Mouse (Mus musculus): Measurements from ENCODE around the gene Zdhhc9. TPM values are rescaled to one million over a fixed set of nuclear protein-coding genes. Genes with fewer than 3 reads are reported as not detected.

The Zdhhc9 gene
- total and polyA plus RNA-seq, 2 experiments from 2014 or later = 5.3 to 43.3 TPM

GRCm38 (mm10) chrX:48201973-48202372, 6.7 kb downstream of the Zdhhc9 start:
- no peaks in the 10 kb centered on the region for H3K27me3 ChIP-seq (ENCODE audit: insufficient read depth, low read length)

GRCm38 (mm10) chrX:48200699-48201098, 8.0 kb downstream of the Zdhhc9 start:
- DNase-seq (no peak), ATAC-seq (no peak)
- Histone ChIP-seq H3K9ac (no peak overlapping the region), H3K4me1 (ENCODE audit: insufficient read depth) (0 out of 2 replicates have a peak, but pooled peaks cover 2% of the 10 kb centered on the region), H3K9me3 (ENCODE audit: low read length) (no peaks in the 10 kb centered on the region), H3K36me3 (ENCODE audit: insufficient read depth) (no peaks in the 10 kb centered on the region), H3K27ac (ENCODE audit: low read depth, low read length) (no peak overlapping the region), H3K4me3 (ENCODE audit: low read depth, low read length) (no peak overlapping the region), H3K4me2 (ENCODE audit: low read depth) (no peak overlapping the region), H3K27me3 (ENCODE audit: insufficient read depth, low read length) (no peaks in the 10 kb centered on the region)
- WGBS = 86% methylated on average over 3 of the region's 3 CpGs
- TF ChIP-seq CTCF (IDR thresholded peaks at IDR 0.05; ENCODE audit: low read depth) = no peak

More at GRCm38 (mm10) chrX:48201973-48202372, 6.7 kb downstream of the Zdhhc9 start:
- H3K4me3 ChIP-seq (ENCODE audit: low read depth, low read length) = no peak overlapping the region
- H3K9me3 ChIP-seq (ENCODE audit: low read length) = no peaks in the 10 kb centered on the region
- no peaks in the 10 kb centered on the region for H3K36me3 ChIP-seq (ENCODE audit: insufficient read depth)
- TF ChIP-seq CTCF (IDR thresholded peaks at IDR 0.05; ENCODE audit: low read depth) = no peak
- ATAC-seq (no peak), DNase-seq (no peak)
- no peak overlapping the region for H3K4me2 ChIP-seq (ENCODE audit: low read depth)
- H3K9ac ChIP-seq = no peak overlapping the region
- no peak overlapping the region for H3K27ac ChIP-seq (ENCODE audit: low read depth, low read length)
- 0 out of 2 replicates have a peak, but pooled peaks cover 8% of the 10 kb centered on the region for H3K4me1 ChIP-seq (ENCODE audit: insufficient read depth)
- 87% methylated on average over 7 of the region's 7 CpGs for WGBS

GRCm38 (mm10) chrX:48199026-48199425, 9.7 kb downstream of the Zdhhc9 start:
- no peak for TF ChIP-seq CTCF (IDR thresholded peaks at IDR 0.05; ENCODE audit: low read depth)
- 74% methylated on average over 2 of the region's 2 CpGs for WGBS
- Histone ChIP-seq H3K4me1 (ENCODE audit: insufficient read depth) (no peaks in the 10 kb centered on the region), H3K36me3 (ENCODE audit: insufficient read depth) (no peaks in the 10 kb centered on the region), H3K9me3 (ENCODE audit: low read length) (no peaks in the 10 kb centered on the region), H3K27ac (ENCODE audit: low read depth, low read length) (no peak overlapping the region), H3K27me3 (ENCODE audit: insufficient read depth, low read length) (no peaks in the 10 kb centered on the region), H3K4me2 (ENCODE audit: low read depth) (no peak overlapping the region), H3K9ac (no peak overlapping the region), H3K4me3 (ENCODE audit: low read depth, low read length) (no peak overlapping the region)
- DNase-seq (no peak), ATAC-seq (no peak)

DNA sequence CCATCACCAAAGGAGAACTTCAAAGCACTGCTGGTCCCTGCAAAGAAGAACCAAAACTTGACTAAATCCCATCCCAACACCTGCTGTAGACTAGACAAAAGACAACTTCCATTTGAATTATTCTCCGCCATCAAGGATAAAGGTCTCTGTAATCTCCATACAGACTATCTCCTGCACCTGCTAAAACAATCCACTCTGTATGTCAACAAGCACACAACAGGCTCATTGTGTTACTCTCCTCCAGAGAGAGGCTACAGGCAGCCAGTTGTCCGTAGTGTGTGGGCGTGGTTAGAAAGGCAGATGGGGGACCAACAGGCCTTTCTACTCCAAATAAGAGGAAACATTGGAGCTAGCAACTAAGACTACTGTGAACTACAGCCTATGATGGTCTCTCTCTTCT, 10.8 kb downstream of the Zdhhc9 start:
- no peak for ATAC-seq
- no peak for TF ChIP-seq CTCF (IDR thresholded peaks at IDR 0.05; ENCODE audit: low read depth)
- Histone ChIP-seq H3K36me3 (ENCODE audit: insufficient read depth) (no peaks in the 10 kb centered on the region), H3K4me3 (ENCODE audit: low read depth, low read length) (no peak overlapping the region), H3K9me3 (ENCODE audit: low read length) (no peaks in the 10 kb centered on the region), H3K9ac (no peak overlapping the region), H3K27me3 (ENCODE audit: insufficient read depth, low read length) (no peaks in the 10 kb centered on the region), H3K4me2 (ENCODE audit: low read depth) (no peak overlapping the region), H3K4me1 (ENCODE audit: insufficient read depth) (no peaks in the 10 kb centered on the region), H3K27ac (ENCODE audit: low read depth, low read length) (no peak overlapping the region)
- no peak for DNase-seq
- WGBS = 69% methylated on average over 3 of the region's 3 CpGs

DNA sequence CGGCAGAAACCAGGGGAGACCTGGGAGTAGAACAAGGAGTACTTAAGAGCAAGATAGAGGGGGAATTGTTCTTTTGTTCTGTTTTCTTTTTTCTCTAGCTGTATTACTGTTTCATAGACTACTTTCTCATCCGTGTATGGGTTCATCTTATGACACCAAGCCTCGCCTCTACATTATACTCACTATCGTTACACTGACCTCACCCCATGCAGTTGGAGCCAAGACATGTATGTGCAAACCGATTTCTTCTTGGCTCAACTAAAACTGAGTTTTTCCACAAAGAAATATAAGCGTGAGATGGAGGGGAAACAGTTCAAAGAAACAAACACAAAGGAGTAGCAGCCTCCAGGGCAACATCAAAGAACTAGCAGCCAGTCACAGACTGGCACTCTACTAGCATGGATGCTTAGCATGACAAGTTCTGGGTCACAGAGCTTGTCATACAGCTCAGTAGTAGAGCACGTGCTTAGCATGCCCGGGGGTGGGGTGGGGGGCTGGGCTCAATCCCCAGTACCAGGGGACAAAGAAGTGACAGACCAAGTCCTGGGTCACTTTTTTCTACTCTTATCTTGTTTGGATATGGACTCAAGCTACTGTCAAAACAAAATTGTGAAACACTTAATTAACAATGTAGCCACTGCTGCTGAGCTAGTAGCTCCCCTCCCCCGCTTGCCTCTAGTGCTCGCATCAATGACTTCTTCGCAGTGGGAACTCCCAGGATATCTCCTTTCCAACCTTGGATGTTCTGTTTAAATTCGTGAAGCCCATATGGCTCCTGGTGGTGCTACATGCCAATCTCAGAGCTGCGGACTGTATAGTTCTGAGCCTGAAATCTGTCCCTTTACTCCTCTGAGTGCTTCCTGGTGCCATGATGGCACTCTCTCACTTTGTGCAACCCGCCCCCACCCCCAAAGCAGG, 15.2 kb downstream of the Zdhhc9 start:
- 62% methylated on average over 14 of the region's 14 CpGs for WGBS
- Histone ChIP-seq H3K27me3 (ENCODE audit: insufficient read depth, low read length) (no peaks in the 10 kb centered on the region), H3K27ac (ENCODE audit: low read depth, low read length) (no peak overlapping the region), H3K9me3 (ENCODE audit: low read length) (no peaks in the 10 kb centered on the region), H3K4me3 (ENCODE audit: low read depth, low read length) (no peak overlapping the region), H3K36me3 (ENCODE audit: insufficient read depth) (peaks cover 9% of the 10 kb centered on the region; the same call in 1 of the 2 replicates), H3K4me2 (ENCODE audit: low read depth) (no peak overlapping the region), H3K4me1 (ENCODE audit: insufficient read depth) (no peaks in the 10 kb centered on the region), H3K9ac (no peak overlapping the region)
- no peak for ATAC-seq
- DNase-seq = no peak
- no peak for TF ChIP-seq CTCF (IDR thresholded peaks at IDR 0.05; ENCODE audit: low read depth)

DNA sequence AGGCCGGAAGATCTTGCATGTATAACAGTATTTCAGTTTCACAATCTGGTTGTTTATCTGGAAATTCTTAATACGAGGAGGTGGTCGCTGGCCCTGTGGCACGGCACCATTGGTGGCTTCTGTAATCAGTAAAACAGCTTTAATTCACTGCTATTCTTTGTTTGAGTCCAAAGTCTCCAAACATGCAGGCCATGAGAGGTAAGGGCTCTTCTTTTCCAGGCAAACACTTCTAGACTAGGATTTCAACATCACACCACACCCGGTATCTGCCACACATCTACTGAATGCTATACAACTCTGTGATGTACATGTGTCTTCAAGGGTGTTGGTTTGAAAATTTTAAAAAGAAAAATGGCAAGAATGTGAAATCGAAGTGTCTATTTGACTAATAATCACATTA, 17.4 kb downstream of the Zdhhc9 start:
- Histone ChIP-seq H3K4me1 (ENCODE audit: insufficient read depth) (no peaks in the 10 kb centered on the region), H3K4me2 (ENCODE audit: low read depth) (no peak overlapping the region), H3K9me3 (ENCODE audit: low read length) (no peaks in the 10 kb centered on the region), H3K9ac (no peak overlapping the region), H3K27ac (ENCODE audit: low read depth, low read length) (no peak overlapping the region), H3K36me3 (ENCODE audit: insufficient read depth) (peaks cover 9% of the 10 kb centered on the region; the same call in 1 of the 2 replicates), H3K27me3 (ENCODE audit: insufficient read depth, low read length) (no peaks in the 10 kb centered on the region), H3K4me3 (ENCODE audit: low read depth, low read length) (no peak overlapping the region)
- DNase-seq = no peak
- no peak for ATAC-seq
- WGBS = 93% methylated on average over 6 of the region's 6 CpGs
- no peak for TF ChIP-seq CTCF (IDR thresholded peaks at IDR 0.05; ENCODE audit: low read depth)

GRCm38 (mm10) chrX:48184703-48185102, 24.0 kb downstream of the Zdhhc9 start:
- no peak overlapping the region for H3K4me3 ChIP-seq (ENCODE audit: low read depth, low read length)
- DNase-seq (no peak), ATAC-seq (no peak)
- H3K9ac ChIP-seq = no peak overlapping the region
- H3K4me1 ChIP-seq (ENCODE audit: insufficient read depth) = no peaks in the 10 kb centered on the region
- peaks cover 4% of the 10 kb centered on the region for H3K36me3 ChIP-seq (ENCODE audit: insufficient read depth)
- no peak overlapping the region for H3K4me2 ChIP-seq (ENCODE audit: low read depth)
- no peaks in the 10 kb centered on the region for H3K27me3 ChIP-seq (ENCODE audit: insufficient read depth, low read length)
- no peak overlapping the region for H3K27ac ChIP-seq (ENCODE audit: low read depth, low read length)
- no peaks in the 10 kb centered on the region for H3K9me3 ChIP-seq (ENCODE audit: low read length)
- 81% methylated on average over 3 of the region's 3 CpGs for WGBS
- TF ChIP-seq CTCF (IDR thresholded peaks at IDR 0.05; ENCODE audit: low read depth) = no peak
